Mouse (Mus musculus) liver, embryonic 14.5 days (tissue): ENCODE measurements at regions not wholly inside any gene's neighbourhood (a gene's known extent, or its start where the extent isn't known, plus 50 kb on each side); places are given as distances from the start of the nearest gene placed in this dataset.

Experiments
- ATAC-seq: fragments of 200-750 bp; cut with Nextera tagmentation; 2 replicates; pipeline ENCODE4 v1.8.0; 2017; ENCODE audit warnings: moderate number of reproducible peaks, mild to moderate bottlenecking, moderate library complexity; ENCODE audit not compliant: insufficient read depth
- DNase-seq, 3 experiments: peaks; one replicate each; pipeline ENCODE4 v3.0.0-alpha.2; 2012 to 2013; ENCODE audit warnings: low read depth in 3 of 3, low spot score in 3 of 3
- H3K27ac ChIP-seq: fragments of 300-500 bp; sonication (generic); 2 replicates; pipeline ENCODE4 v1.5.1; 2014; ENCODE audit warnings: moderate library complexity, mild to moderate bottlenecking, control low read depth, inconsistent platforms
- H3K27me3 ChIP-seq: fragments of 300-500 bp; sonication (generic); 2 replicates; pipeline ENCODE4 v1.6.1; 2014; ENCODE audit warnings: mild to moderate bottlenecking, low read length, moderate library complexity; ENCODE audit not compliant: control insufficient read depth, insufficient read depth
- H3K36me3 ChIP-seq: fragments of 300-500 bp; sonication (generic); replicated peaks from 2 replicates; pipeline ENCODE4 v1.6.1; 2014; ENCODE audit warnings: low read depth; ENCODE audit not compliant: control insufficient read depth, insufficient read depth
- H3K4me1 ChIP-seq, 2 experiments: fragments of 200-500 bp in 1 of 2; fragments of 300-500 bp in 1 of 2; sonication (generic) in 1 of 2; replicated peaks; 2 replicates each; pipeline ENCODE4 v1.6.1; 2012 to 2014; ENCODE audit warnings: antibody characterized with exemption in 1 of 2, inconsistent platforms in 1 of 2, low read length in 1 of 2; ENCODE audit not compliant: control insufficient read depth in 2 of 2, insufficient read depth in 2 of 2
- H3K4me2 ChIP-seq: fragments of 300-500 bp; sonication (generic); 2 replicates; pipeline ENCODE4 v1.6.1; 2014; ENCODE audit warnings: low read depth, mild to moderate bottlenecking, control low read depth, moderate library complexity
- H3K4me3 ChIP-seq, 2 experiments: fragments of 200-500 bp in 1 of 2; fragments of 300-500 bp in 1 of 2; sonication (generic) in 1 of 2; 2 replicates each; pipeline ENCODE4 v1.5.1; 2012 to 2014; ENCODE audit warnings: low read depth in 2 of 2, low read length in 2 of 2, mild to moderate bottlenecking in 2 of 2, control low read depth in 1 of 2, inconsistent platforms in 1 of 2, moderate library complexity in 1 of 2; ENCODE audit not compliant: insufficient read depth in 1 of 2
- H3K9ac ChIP-seq: fragments of 300-500 bp; sonication (generic); replicated peaks from 2 replicates; pipeline ENCODE4 v1.6.1; 2014; ENCODE audit warnings: mild to moderate bottlenecking, control low read depth, moderate library complexity
- H3K9me3 ChIP-seq: fragments of 300-500 bp; sonication (generic); 2 replicates; pipeline ENCODE4 v1.6.1; 2016; ENCODE audit warnings: low read length, mixed read lengths; ENCODE audit not compliant: control insufficient read depth
- CTCF ChIP-seq: IDR thresholded peaks from 2 replicates; pipeline ENCODE4 v1.5.1; 2016; ENCODE audit warnings: antibody characterized with exemption, low read depth, control low read depth
- EP300 ChIP-seq: IDR thresholded peaks from 2 replicates; pipeline ENCODE4 v1.6.1; 2016; ENCODE audit warnings: antibody characterized with exemption, low read depth
- WGBS: fragments of 180-500 bp; shearing (Covaris S2); extraction: QIAGEN DNeasy Blood & Tissue Kit; methylation state at CpG from one replicate; pipeline ENCODE4 v1.1.7; 2014; ENCODE audit not compliant: insufficient replicate concordance; 5-methylcytosine and 5-hydroxymethylcytosine counted together

GRCm38 (mm10) chr14:55301996-55302395, 80.2 kb downstream of the Dhrs2 start:
- DNase-seq (no peak), ATAC-seq (no peak)
- Histone ChIP-seq H3K4me1 (no peaks in the 10 kb centered on the region), H3K4me2 (no peak overlapping the region), H3K9ac (no peak overlapping the region), H3K36me3 (no peaks in the 10 kb centered on the region), H3K27ac (no peak overlapping the region), H3K4me3 (no peak overlapping the region), H3K27me3 (no peaks in the 10 kb centered on the region), H3K9me3 (no peaks in the 10 kb centered on the region)
- TF ChIP-seq EP300 = no peak
- TF ChIP-seq CTCF = no peak
- 30% methylated on average over 2 of the region's 2 CpGs for WGBS

GRCm38 (mm10) chr14:55313615-55314014, 91.8 kb downstream of the Dhrs2 start:
- H3K4me3 ChIP-seq = no peak overlapping the region
- DNase-seq = no peak
- H3K36me3 ChIP-seq = no peaks in the 10 kb centered on the region
- H3K4me1 ChIP-seq = no peaks in the 10 kb centered on the region
- H3K9ac ChIP-seq = no peak overlapping the region
- ATAC-seq = no peak
- WGBS = 49% methylated on average over 6 of the region's 6 CpGs
- no peak overlapping the region for H3K27ac ChIP-seq
- no peaks in the 10 kb centered on the region for H3K27me3 ChIP-seq
- H3K4me2 ChIP-seq = no peak overlapping the region
- no peak for TF ChIP-seq EP300
- TF ChIP-seq CTCF = no peak
- H3K9me3 ChIP-seq = no peaks in the 10 kb centered on the region

GRCm38 (mm10) chr14:55323897-55324296, 102.1 kb downstream of the Dhrs2 start:
- Histone ChIP-seq H3K27me3 (no peaks in the 10 kb centered on the region), H3K36me3 (no peaks in the 10 kb centered on the region), H3K4me1 (peaks cover 13 to 22% of the 10 kb centered on the region in 2 experiments), H3K4me3 (no peak overlapping the region), H3K9ac (no peak overlapping the region), H3K27ac (peak overlapping the region; percentile 63), H3K9me3 (no peaks in the 10 kb centered on the region), H3K4me2 (peak overlapping the region; percentile 30)
- no peak for TF ChIP-seq CTCF
- peak; percentile 82 for TF ChIP-seq EP300
- peak; percentile 97 for ATAC-seq
- peak in 2 of 3 experiments; percentile 53 to 56 for DNase-seq

GRCm38 (mm10) chr14:55324335-55324734, 102.5 kb downstream of the Dhrs2 start:
- no peak for TF ChIP-seq EP300
- TF ChIP-seq CTCF = no peak
- no peak overlapping the region for H3K9ac ChIP-seq
- no peaks in the 10 kb centered on the region for H3K27me3 ChIP-seq
- peak; percentile 51; the same call in 1 of the 2 replicates for ATAC-seq
- WGBS = 28% methylated on average over 3 of the region's 3 CpGs
- H3K4me3 ChIP-seq = no peak overlapping the region
- no peaks in the 10 kb centered on the region for H3K36me3 ChIP-seq
- DNase-seq = no peak
- peak overlapping the region; percentile 30 for H3K4me2 ChIP-seq
- H3K4me1 ChIP-seq = peaks cover 13 to 22% of the 10 kb centered on the region in 2 experiments
- peak overlapping the region; percentile 63 for H3K27ac ChIP-seq
- H3K9me3 ChIP-seq = no peaks in the 10 kb centered on the region

- H3K27ac ChIP-seq = no peak overlapping the region
- ATAC-seq = no peak
- WGBS = 56% methylated on average over 3 of the region's 3 CpGs
- no peak overlapping the region for H3K4me3 ChIP-seq
- H3K4me1 ChIP-seq = peaks cover 9 to 11% of the 10 kb centered on the region in 2 experiments
- H3K9me3 ChIP-seq = no peaks in the 10 kb centered on the region
- H3K4me2 ChIP-seq = no peak overlapping the region
- no peaks in the 10 kb centered on the region for H3K36me3 ChIP-seq
- TF ChIP-seq CTCF = no peak
- no peak for TF ChIP-seq EP300
- no peak for DNase-seq
- no peaks in the 10 kb centered on the region for H3K27me3 ChIP-seq
- H3K9ac ChIP-seq = no peak overlapping the region
Measured at GRCm38 (mm10) chr14:55333812-55334211, 112.0 kb downstream of the Dhrs2 start.

GRCm38 (mm10) chr14:55334305-55334704, 112.5 kb downstream of the Dhrs2 start:
- ATAC-seq (no peak), DNase-seq (no peak)
- Histone ChIP-seq H3K9ac (no peak overlapping the region), H3K4me3 (no peak overlapping the region), H3K27me3 (no peaks in the 10 kb centered on the region), H3K36me3 (no peaks in the 10 kb centered on the region), H3K27ac (no peak overlapping the region), H3K4me1 (peaks cover 14% of the 10 kb centered on the region in 2 experiments), H3K4me2 (no peak overlapping the region), H3K9me3 (no peaks in the 10 kb centered on the region)
- 64% methylated on average over 7 of the region's 7 CpGs for WGBS
- TF ChIP-seq EP300 (no peak), CTCF (no peak)
